Mouse (Mus musculus): ENCODE measurements around the gene Vegfa. TPM values are rescaled to one million over a fixed set of nuclear protein-coding genes. Genes with fewer than 3 reads are reported as not detected.

The Vegfa gene
- total and polyA plus RNA-seq, 3 experiments = 15.3 to 50.0 (median 17.2) TPM

GRCm38 (mm10) chr17:46023572-46023971 is 8.6 kb downstream of the Vegfa start:
- dilution Hi-C loops (cut with MboI; ENCODE audit: extremely low pct_ligation_motif_present, extremely low pct_unique_long_range_greater_than_20kb, low sequenced_read_pairs) = no loop called here
- H3K27me3 ChIP-seq (replicated peaks) = no peaks in the 10 kb centered on the region
- in situ Hi-C loops (cut with MboI; ENCODE audit: low pct_ligation_motif_present, low pct_unique_long_range_greater_than_20kb, low sequenced_read_pairs) = no loop called here
- no peak overlapping the region for H3K4me3 ChIP-seq (replicated peaks in 1 of 3; ENCODE audit: low read depth in 2 of 3, low read length in 2 of 3, poor library complexity in 1 of 3)
- H3K4me1 ChIP-seq (ENCODE audit: control insufficient read depth in 1 of 2, insufficient read depth in 2 of 2) = peaks cover 0 to 39% of the 10 kb centered on the region in 2 experiments; a peak in 2 of 4 replicates
- DNase-seq (ENCODE audit: extremely low read depth) = no peak
- H3K9me3 ChIP-seq (replicated peaks; ENCODE audit: low read length) = no peaks in the 10 kb centered on the region
- no peak overlapping the region for H3K9ac ChIP-seq (ENCODE audit: insufficient read depth, low read depth)
- H3K36me3 ChIP-seq (replicated peaks in 1 of 2; ENCODE audit: control insufficient read depth in 1 of 2, insufficient read depth in 1 of 2, low read length in 1 of 2) = peaks cover 66 to 95% of the 10 kb centered on the region in 2 experiments
- no peak overlapping the region for H3K27ac ChIP-seq (ENCODE audit: insufficient read depth, low read depth)
- TF ChIP-seq JUND (conservative IDR thresholded peaks at IDR 0.05; ENCODE audit: low read depth, low read length) = no peak
- no peak for TF ChIP-seq ZMIZ1 (IDR thresholded peaks at IDR 0.05; ENCODE audit: low read depth, low read length)
- no peak for TF ChIP-seq RCOR1 (conservative IDR thresholded peaks at IDR 0.05; ENCODE audit: low read depth, low read length)
- TF ChIP-seq ETS1 (conservative IDR thresholded peaks at IDR 0.05; ENCODE audit: low read depth, low read length) = no peak
- TF ChIP-seq KAT2A (IDR thresholded peaks at IDR 0.05; ENCODE audit: insufficient replicate concordance, low read length) = no peak
- TF ChIP-seq MEF2A (IDR thresholded peaks at IDR 0.05; ENCODE audit: borderline replicate concordance, low read depth, low read length) = no peak
- no peak for TF ChIP-seq CHD1 (IDR thresholded peaks at IDR 0.05; ENCODE audit: low read depth, low read length)
- no peak for TF ChIP-seq NELFE (IDR thresholded peaks at IDR 0.05; ENCODE audit: low read depth, low read length)
- no peak for TF ChIP-seq SMC3 (IDR thresholded peaks at IDR 0.05; ENCODE audit: low read depth, low read length)
- TF ChIP-seq E2F4 (IDR thresholded peaks at IDR 0.05; ENCODE audit: insufficient replicate concordance, low read depth, low read length) = no peak
- no peak for TF ChIP-seq IRF4 (IDR thresholded peaks at IDR 0.05; ENCODE audit: low read depth, low read length)
- no peak for TF ChIP-seq POLR2A (IDR thresholded peaks at IDR 0.05; ENCODE audit: low read depth, low read length)
- TF ChIP-seq MAX (IDR thresholded peaks at IDR 0.05; ENCODE audit: low read length) = no peak
- no peak for TF ChIP-seq JUN (IDR thresholded peaks at IDR 0.05; ENCODE audit: insufficient read depth, low read depth, low read length)
- TF ChIP-seq HCFC1 (IDR thresholded peaks at IDR 0.05; ENCODE audit: low read depth, low read length) = no peak
- TF ChIP-seq MYC (IDR thresholded peaks at IDR 0.05; ENCODE audit: low read depth, low read length) = no peak
- H3K4me2 ChIP-seq (ENCODE audit: insufficient read depth, low read depth, poor library complexity, severe bottlenecking) = no peak overlapping the region
- H3K79me2 ChIP-seq (replicated peaks; ENCODE audit: control insufficient read depth, extremely low read depth, insufficient read depth, poor library complexity, severe bottlenecking) = peaks cover 8% of the 10 kb centered on the region; the same call in 1 of the 2 replicates

- dilution Hi-C loops (cut with MboI; ENCODE audit: extremely low pct_ligation_motif_present, extremely low pct_unique_long_range_greater_than_20kb, low sequenced_read_pairs) = no loop called here
- H3K79me2 ChIP-seq (replicated peaks; ENCODE audit: control insufficient read depth, extremely low read depth, insufficient read depth, poor library complexity, severe bottlenecking) = 0 out of 2 replicates have a peak, but pooled peaks cover 2% of the 10 kb centered on the region
Observed at GRCm38 (mm10) chr17:46022934-46023333, 9.2 kb downstream of the Vegfa start.

More at GRCm38 (mm10) chr17:46022934-46023333, 9.2 kb downstream of the Vegfa start:
- H3K36me3 ChIP-seq (replicated peaks in 1 of 2; ENCODE audit: control insufficient read depth in 1 of 2, insufficient read depth in 1 of 2, low read length in 1 of 2) = peaks cover 71 to 96% of the 10 kb centered on the region in 2 experiments
- TF ChIP-seq PAX5 (IDR thresholded peaks at IDR 0.05; ENCODE audit: low read length) (no peak), MXI1 (IDR thresholded peaks at IDR 0.05; ENCODE audit: low read depth, low read length) (no peak), ELF1 (IDR thresholded peaks at IDR 0.05; ENCODE audit: low read depth, low read length) (no peak), ZKSCAN1 (IDR thresholded peaks at IDR 0.05; ENCODE audit: borderline replicate concordance, low read depth, low read length) (no peak), USF2 (conservative IDR thresholded peaks at IDR 0.05; ENCODE audit: low read depth, low read length) (no peak), USF1 (IDR thresholded peaks at IDR 0.05; ENCODE audit: low read depth, low read length) (no peak), RAD21 (IDR thresholded peaks at IDR 0.05; ENCODE audit: low read depth, low read length) (no peak), JUN (IDR thresholded peaks at IDR 0.05; ENCODE audit: insufficient read depth, low read depth, low read length) (no peak), MEF2A (IDR thresholded peaks at IDR 0.05; ENCODE audit: borderline replicate concordance, low read depth, low read length) (no peak), ZC3H11A (IDR thresholded peaks at IDR 0.05; ENCODE audit: low read depth, low read length) (no peak), ZNF384 (IDR thresholded peaks at IDR 0.05; ENCODE audit: low read depth, low read length) (no peak), POLR2AphosphoS2 (IDR thresholded peaks at IDR 0.05; ENCODE audit: low read depth, low read length) (no peak), TCF12 (IDR thresholded peaks at IDR 0.05; ENCODE audit: low read depth, low read length) (no peak), EP300 (IDR thresholded peaks at IDR 0.05; ENCODE audit: low read length) (no peak), SIN3A (IDR thresholded peaks at IDR 0.05; ENCODE audit: low read length) (no peak), CTCF (conservative IDR thresholded peaks at IDR 0.05 in 1 of 2, IDR thresholded peaks at IDR 0.05 in 1 of 2; ENCODE audit: low read depth in 2 of 2, low read length in 2 of 2) (no peak), POLR2A (IDR thresholded peaks at IDR 0.05; ENCODE audit: low read depth, low read length) (no peak)
- no peak overlapping the region for H3K4me3 ChIP-seq (replicated peaks in 1 of 3; ENCODE audit: low read depth in 2 of 3, low read length in 2 of 3, poor library complexity in 1 of 3)
- peaks cover 0 to 33% of the 10 kb centered on the region in 2 experiments; a peak in 2 of 4 replicates for H3K4me1 ChIP-seq (ENCODE audit: control insufficient read depth in 1 of 2, insufficient read depth in 2 of 2)
- H3K4me2 ChIP-seq (ENCODE audit: insufficient read depth, low read depth, poor library complexity, severe bottlenecking) = no peak overlapping the region
- no peak for DNase-seq (ENCODE audit: extremely low read depth)
- H3K27ac ChIP-seq (ENCODE audit: insufficient read depth, low read depth) = no peak overlapping the region
- no peaks in the 10 kb centered on the region for H3K27me3 ChIP-seq (replicated peaks)
- in situ Hi-C loops (cut with MboI; ENCODE audit: low pct_ligation_motif_present, low pct_unique_long_range_greater_than_20kb, low sequenced_read_pairs) = no loop called here
- H3K9me3 ChIP-seq (replicated peaks; ENCODE audit: low read length) = no peaks in the 10 kb centered on the region
- no peak overlapping the region for H3K9ac ChIP-seq (ENCODE audit: insufficient read depth, low read depth)
